Mouse (Mus musculus): ENCODE results near the gene Glod4.

DNA sequence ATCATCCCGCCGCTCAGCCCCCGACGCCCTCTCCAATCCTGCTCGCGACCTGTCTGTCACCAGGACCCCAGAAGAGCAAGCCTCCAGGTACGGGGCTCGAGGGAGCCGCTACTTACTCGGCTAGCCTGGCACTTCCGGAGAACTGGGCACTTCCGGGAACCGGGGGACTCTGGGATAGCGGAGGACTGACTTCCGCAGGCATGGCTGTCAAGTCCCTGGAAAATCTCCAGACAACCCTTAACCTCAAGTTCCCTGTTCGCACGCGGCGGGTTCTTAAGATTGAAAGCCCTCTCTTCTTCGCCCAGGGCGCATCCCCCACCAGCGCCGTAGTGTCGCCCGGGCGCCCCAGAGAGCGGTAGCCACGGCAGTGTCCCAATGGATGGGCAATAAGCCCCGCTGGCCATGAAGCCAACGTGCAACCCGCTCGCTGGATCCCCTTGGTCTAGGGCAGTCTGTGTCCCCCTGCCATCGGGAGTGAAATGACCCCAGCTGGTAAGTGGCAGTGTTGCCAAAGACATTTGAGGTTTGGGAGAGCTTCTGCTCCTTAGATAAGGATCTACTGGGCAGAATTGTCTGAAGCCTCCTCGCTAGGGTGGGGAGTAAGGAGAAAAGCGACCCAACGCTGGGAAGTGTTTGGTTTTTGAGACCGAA lies 63.9 kb downstream of the Glod4 start, which contains the start of the genes Vps53 and Fam57a:
- TF ChIP-seq CTCF (IDR thresholded peaks at IDR 0.05; ENCODE audit: low read depth, low read length) (no peak), POLR2A (IDR thresholded peaks at IDR 0.05; ENCODE audit: insufficient read depth, low read length) (peak; percentile 21)
